Mouse (Mus musculus) heart, embryonic 15.5 days (tissue): ENCODE measurements at regions not wholly inside any gene's neighbourhood (a gene's known extent, or its start where the extent isn't known, plus 50 kb on each side); places are given as distances from the start of the nearest gene placed in this dataset.

Source experiments
- ATAC-seq: fragments of 200-750 bp; cut with Nextera tagmentation; replicated peaks from 2 replicates; pipeline ENCODE4 v1.8.0; 2017; ENCODE audit warnings: low read depth, moderate TSS enrichment; ENCODE audit not compliant: insufficient number of reproducible peaks, insufficient read depth, low FRiP score
- H3K27ac ChIP-seq: fragments of 300-500 bp; sonication (generic); 2 replicates; pipeline ENCODE4 v1.5.1; 2015; ENCODE audit warnings: mild to moderate bottlenecking, inconsistent platforms
- H3K27me3 ChIP-seq: fragments of 300-500 bp; sonication (generic); 2 replicates; pipeline ENCODE4 v1.6.1; 2015; ENCODE audit warnings: inconsistent platforms
- H3K36me3 ChIP-seq: fragments of 300-500 bp; sonication (generic); 2 replicates; pipeline ENCODE4 v1.6.1; 2015; ENCODE audit warnings: mild to moderate bottlenecking, inconsistent platforms
- H3K4me1 ChIP-seq: fragments of 300-500 bp; sonication (generic); replicated peaks from 2 replicates; pipeline ENCODE4 v1.6.1; 2015; ENCODE audit warnings: inconsistent platforms
- H3K4me2 ChIP-seq: fragments of 300-500 bp; sonication (generic); 2 replicates; pipeline ENCODE4 v1.6.1; 2015; ENCODE audit warnings: inconsistent platforms, mild to moderate bottlenecking, moderate library complexity
- H3K4me3 ChIP-seq: fragments of 300-500 bp; sonication (generic); 2 replicates; pipeline ENCODE4 v1.5.1; 2015; ENCODE audit warnings: mild to moderate bottlenecking, inconsistent platforms
- H3K9ac ChIP-seq: fragments of 300-500 bp; sonication (generic); 2 replicates; pipeline ENCODE4 v1.6.1; 2015; ENCODE audit warnings: mild to moderate bottlenecking, inconsistent platforms
- H3K9me3 ChIP-seq: fragments of 300-500 bp; sonication (generic); replicated peaks from 2 replicates; pipeline ENCODE4 v1.6.1; 2016; ENCODE audit warnings: inconsistent platforms
- whole genome bisulfite sequencing: fragments of 180-500 bp; shearing (Covaris S2); methylation state at CpG from one replicate; pipeline ENCODE4 v1.1.7; 2015; ENCODE audit warnings: mixed read lengths; 5-methylcytosine and 5-hydroxymethylcytosine counted together

GRCm38 (mm10) chr2:45227276-45227944, 110.2 kb upstream of the Zeb2 start:
- 43% methylated on average over 14 of the region's 14 CpGs for WGBS
- Histone ChIP-seq H3K4me1 (no peaks in the 10 kb centered on the region), H3K9me3 (no peaks in the 10 kb centered on the region), H3K4me2 (no peak overlapping the region), H3K36me3 (no peaks in the 10 kb centered on the region), H3K27me3 (no peaks in the 10 kb centered on the region), H3K27ac (no peak overlapping the region), H3K9ac (no peak overlapping the region), H3K4me3 (no peak overlapping the region)
- no peak for ATAC-seq

DNA sequence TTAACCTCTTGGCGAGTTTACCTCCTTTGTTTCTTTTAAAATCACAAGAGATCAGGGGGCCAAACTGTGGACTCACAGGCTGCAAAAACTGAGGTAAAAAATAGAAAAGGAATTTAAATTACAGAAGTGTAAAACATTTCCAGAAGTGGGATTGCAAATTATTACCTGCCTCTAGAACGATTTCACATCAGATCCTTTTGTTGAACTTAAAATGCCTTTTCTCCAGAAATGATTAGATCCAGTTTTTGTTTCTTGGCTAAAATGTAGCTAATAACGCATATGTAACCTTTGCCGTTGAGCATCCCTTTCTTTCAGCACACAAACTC, 108.8 kb upstream of the Zeb2 start:
- no peaks in the 10 kb centered on the region for H3K36me3 ChIP-seq
- no peaks in the 10 kb centered on the region for H3K27me3 ChIP-seq
- H3K27ac ChIP-seq, result no peak overlapping the region
- H3K9me3 ChIP-seq, result no peaks in the 10 kb centered on the region
- H3K4me2 ChIP-seq, result no peak overlapping the region
- no peaks in the 10 kb centered on the region for H3K4me1 ChIP-seq
- no peak for ATAC-seq
- WGBS, result 81% methylated on average over 4 of the region's 4 CpGs
- H3K4me3 ChIP-seq, result no peak overlapping the region
- H3K9ac ChIP-seq, result no peak overlapping the region

- WGBS, result 62% methylated on average over 9 of the region's 9 CpGs
- Histone ChIP-seq H3K27ac (no peak overlapping the region), H3K27me3 (no peaks in the 10 kb centered on the region), H3K4me2 (no peak overlapping the region), H3K4me3 (no peak overlapping the region), H3K9ac (no peak overlapping the region), H3K9me3 (no peaks in the 10 kb centered on the region), H3K36me3 (no peaks in the 10 kb centered on the region), H3K4me1 (no peaks in the 10 kb centered on the region)
- no peak for ATAC-seq
Measured at GRCm38 (mm10) chr2:45225364-45226044, 108.3 kb upstream of the Zeb2 start.

DNA sequence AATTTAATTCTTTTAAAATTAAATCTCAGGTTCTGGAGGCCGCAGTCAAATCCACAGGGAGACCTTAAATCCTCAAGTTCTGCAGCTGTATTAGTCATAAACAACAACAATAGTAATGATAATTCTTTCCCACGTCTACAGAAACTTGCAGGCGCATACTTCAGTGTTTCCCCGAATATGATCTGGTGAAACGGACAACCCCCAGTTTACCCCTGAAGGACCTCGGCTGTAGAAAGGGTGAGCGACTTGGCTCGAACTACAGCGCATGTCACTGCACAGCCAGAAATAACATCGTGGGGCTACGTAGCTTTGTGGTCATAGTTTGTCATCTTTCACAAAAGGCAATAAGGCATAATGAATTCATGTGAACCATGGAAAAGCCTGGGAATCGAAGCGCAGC, 105.0 kb upstream of the Zeb2 start:
- ATAC-seq, result no peak
- H3K4me1 ChIP-seq, result no peaks in the 10 kb centered on the region
- H3K27me3 ChIP-seq, result no peaks in the 10 kb centered on the region
- WGBS, result 63% methylated on average over 13 of the region's 13 CpGs
- H3K27ac ChIP-seq, result no peak overlapping the region
- H3K4me2 ChIP-seq, result no peak overlapping the region
- no peaks in the 10 kb centered on the region for H3K36me3 ChIP-seq
- no peaks in the 10 kb centered on the region for H3K9me3 ChIP-seq
- no peak overlapping the region for H3K9ac ChIP-seq
- H3K4me3 ChIP-seq, result no peak overlapping the region

DNA sequence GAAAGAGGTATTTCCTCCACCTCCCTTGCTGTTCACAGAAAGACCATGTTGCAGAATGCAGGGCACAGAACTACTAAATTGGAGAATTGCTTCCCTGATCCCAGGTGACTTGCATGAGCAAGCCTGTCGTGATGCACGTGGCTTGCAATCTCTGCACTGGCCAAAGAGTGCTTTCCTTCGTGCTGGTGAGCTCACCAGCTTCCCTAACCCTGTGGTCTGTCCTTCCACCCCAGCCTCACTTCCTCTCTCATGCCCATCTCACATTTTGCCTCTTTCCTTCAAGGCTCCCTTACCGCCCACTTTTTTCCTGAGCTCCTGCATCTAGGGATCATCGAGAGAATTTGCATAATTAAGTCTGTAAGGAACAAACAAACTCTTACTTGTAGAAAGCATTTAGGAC, 102.7 kb upstream of the Zeb2 start:
- H3K27me3 ChIP-seq, result no peaks in the 10 kb centered on the region
- H3K4me2 ChIP-seq, result no peak overlapping the region
- no peak overlapping the region for H3K27ac ChIP-seq
- H3K9ac ChIP-seq, result no peak overlapping the region
- H3K4me3 ChIP-seq, result no peak overlapping the region
- no peaks in the 10 kb centered on the region for H3K36me3 ChIP-seq
- H3K9me3 ChIP-seq, result no peaks in the 10 kb centered on the region
- 57% methylated on average over 5 of the region's 5 CpGs for WGBS
- no peaks in the 10 kb centered on the region for H3K4me1 ChIP-seq
- ATAC-seq, result no peak

DNA sequence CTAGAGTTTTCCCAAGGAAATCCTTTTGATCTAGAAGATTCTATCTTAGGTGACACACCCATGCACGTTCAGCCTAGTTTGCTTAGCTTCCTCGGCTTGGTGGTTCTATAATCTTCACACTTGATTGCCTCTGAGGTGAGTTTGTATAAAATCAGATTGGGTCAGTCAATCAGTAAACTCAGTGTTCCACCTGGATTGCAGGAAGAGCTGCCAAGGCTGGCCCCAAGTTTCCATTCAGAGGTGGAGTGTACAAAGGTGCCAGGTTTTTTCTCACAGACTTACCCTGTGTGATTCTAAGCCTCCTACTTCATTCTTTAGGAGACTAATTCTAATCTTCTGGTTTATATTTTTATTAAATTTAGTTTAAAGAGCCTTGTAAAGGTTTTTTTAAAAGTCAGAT, 95.6 kb upstream of the Zeb2 start:
- ATAC-seq, result no peak
- no peak overlapping the region for H3K4me2 ChIP-seq
- WGBS, result 61% methylated on average over 2 of the region's 2 CpGs

DNA sequence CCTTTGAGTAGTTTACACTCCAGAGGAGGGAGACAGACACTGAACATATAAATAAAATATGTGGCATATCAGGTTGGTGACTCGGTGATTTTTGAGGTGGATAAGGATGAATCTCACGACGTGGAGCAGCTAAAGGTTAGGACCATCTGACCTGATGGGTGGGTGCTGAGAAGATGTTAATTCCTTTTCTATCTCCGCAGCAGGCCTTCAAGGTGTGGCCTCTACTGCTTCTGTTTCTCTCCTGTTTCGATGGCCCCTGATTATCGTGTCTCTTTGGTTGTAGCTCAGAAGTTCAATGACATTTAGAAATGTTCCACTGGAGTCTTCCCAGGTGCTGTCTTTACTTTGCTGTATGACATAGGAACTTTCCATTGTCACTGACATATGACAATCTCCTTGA, 91.3 kb upstream of the Zeb2 start:
- 86% methylated on average over 6 of the region's 6 CpGs for WGBS
- no peak overlapping the region for H3K4me3 ChIP-seq

More for the DNA sequence above, 95.6 kb upstream of the Zeb2 start:
- Histone ChIP-seq H3K4me3 (no peak overlapping the region), H3K27ac (no peak overlapping the region), H3K4me1 (no peaks in the 10 kb centered on the region), H3K36me3 (no peaks in the 10 kb centered on the region), H3K27me3 (no peaks in the 10 kb centered on the region), H3K9me3 (no peaks in the 10 kb centered on the region), H3K9ac (no peak overlapping the region)

DNA sequence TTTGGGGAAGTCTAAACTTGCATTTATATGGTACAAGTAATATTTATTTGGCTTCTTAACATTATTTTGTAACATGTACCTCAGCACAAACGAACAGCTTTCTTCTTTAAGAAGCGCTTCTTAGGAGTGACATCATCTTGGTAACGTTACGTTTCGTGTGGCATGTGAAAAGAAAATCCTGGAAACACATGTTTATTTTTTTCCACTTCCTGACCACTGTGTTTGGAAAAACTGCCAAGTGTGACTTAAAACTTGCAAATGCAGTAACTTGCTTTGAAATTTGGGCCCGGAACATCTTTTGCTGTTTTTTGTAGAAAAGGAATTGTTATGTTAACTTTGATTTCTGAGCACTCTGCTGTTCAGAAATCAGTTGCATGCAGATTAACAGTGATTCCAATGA, 88.6 kb upstream of the Zeb2 start:
- Histone ChIP-seq H3K9me3 (no peaks in the 10 kb centered on the region), H3K27me3 (no peaks in the 10 kb centered on the region), H3K27ac (no peak overlapping the region), H3K4me1 (no peaks in the 10 kb centered on the region), H3K9ac (no peak overlapping the region), H3K4me2 (no peak overlapping the region), H3K36me3 (no peaks in the 10 kb centered on the region), H3K4me3 (no peak overlapping the region)
- WGBS, result 51% methylated on average over 6 of the region's 6 CpGs
- ATAC-seq, result no peak

More for the DNA sequence above, 91.3 kb upstream of the Zeb2 start:
- no peak overlapping the region for H3K4me2 ChIP-seq
- H3K27me3 ChIP-seq, result no peaks in the 10 kb centered on the region
- H3K9ac ChIP-seq, result no peak overlapping the region
- ATAC-seq, result no peak
- H3K36me3 ChIP-seq, result no peaks in the 10 kb centered on the region
- no peak overlapping the region for H3K27ac ChIP-seq
- H3K9me3 ChIP-seq, result no peaks in the 10 kb centered on the region
- no peaks in the 10 kb centered on the region for H3K4me1 ChIP-seq

DNA sequence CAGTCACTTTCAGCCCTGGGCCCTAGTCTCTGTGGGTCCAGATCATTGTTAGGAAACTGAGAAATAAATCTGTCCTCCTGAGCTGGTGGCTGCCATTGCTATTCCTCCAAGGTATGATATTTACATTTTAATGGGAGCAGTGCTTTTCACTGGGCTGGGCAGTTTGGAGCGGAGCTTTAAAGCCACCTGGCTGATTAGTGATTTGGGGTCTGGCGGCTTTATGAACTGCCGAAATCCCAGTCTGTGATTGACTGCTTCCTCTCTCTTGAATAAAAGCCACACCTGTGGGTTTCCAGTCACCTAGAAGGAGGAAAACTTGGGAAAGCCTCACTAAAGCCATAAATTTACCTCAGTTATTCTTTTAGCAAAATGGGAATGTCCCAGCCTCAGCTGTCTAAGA, 88.0 kb upstream of the Zeb2 start:
- Histone ChIP-seq H3K4me1 (no peaks in the 10 kb centered on the region), H3K4me3 (no peak overlapping the region), H3K4me2 (no peak overlapping the region), H3K27ac (no peak overlapping the region), H3K36me3 (no peaks in the 10 kb centered on the region), H3K27me3 (no peaks in the 10 kb centered on the region), H3K9ac (no peak overlapping the region), H3K9me3 (no peaks in the 10 kb centered on the region)
- ATAC-seq, result no peak
- 79% methylated on average over 3 of the region's 3 CpGs for WGBS

DNA sequence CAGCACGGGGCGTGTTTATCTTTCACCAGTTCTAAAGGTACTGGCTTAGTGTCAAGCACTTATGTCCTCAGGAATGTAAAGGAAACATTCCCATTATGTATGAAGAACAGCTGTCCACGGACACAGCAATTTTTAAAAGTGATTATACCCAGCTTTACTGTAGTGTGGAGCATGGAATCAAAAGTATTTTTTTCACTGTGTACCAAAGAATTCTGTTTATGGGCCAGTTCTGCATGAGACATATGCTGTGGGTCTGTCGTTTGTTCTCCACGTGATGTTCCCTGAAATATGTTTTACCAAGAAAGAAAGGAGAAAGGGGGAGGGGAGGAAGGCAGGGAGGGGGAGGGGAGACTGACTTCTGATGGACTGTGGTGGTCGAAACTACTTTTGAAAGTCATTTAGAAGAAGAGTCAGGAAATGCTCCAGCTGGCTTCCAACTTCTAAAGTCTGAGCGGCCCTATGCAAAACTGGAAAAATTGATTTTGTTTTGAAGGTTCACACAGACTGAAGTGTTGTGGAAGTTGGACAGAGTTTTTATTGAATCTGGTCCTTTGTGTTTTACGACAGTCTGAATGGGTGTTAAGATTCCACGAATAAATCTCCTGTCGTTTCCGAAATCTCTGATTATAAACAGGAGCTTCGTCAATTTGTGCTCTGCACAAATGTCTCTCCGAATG, 80.9 kb upstream of the Zeb2 start:
- Histone ChIP-seq H3K27ac (no peak overlapping the region), H3K4me1 (0 out of 2 replicates have a peak, but pooled peaks cover 2% of the 10 kb centered on the region), H3K27me3 (no peaks in the 10 kb centered on the region), H3K9me3 (no peaks in the 10 kb centered on the region), H3K9ac (no peak overlapping the region), H3K4me3 (no peak overlapping the region), H3K36me3 (no peaks in the 10 kb centered on the region), H3K4me2 (no peak overlapping the region)
- ATAC-seq, result no peak
- 65% methylated on average over 13 of the region's 13 CpGs for WGBS

DNA sequence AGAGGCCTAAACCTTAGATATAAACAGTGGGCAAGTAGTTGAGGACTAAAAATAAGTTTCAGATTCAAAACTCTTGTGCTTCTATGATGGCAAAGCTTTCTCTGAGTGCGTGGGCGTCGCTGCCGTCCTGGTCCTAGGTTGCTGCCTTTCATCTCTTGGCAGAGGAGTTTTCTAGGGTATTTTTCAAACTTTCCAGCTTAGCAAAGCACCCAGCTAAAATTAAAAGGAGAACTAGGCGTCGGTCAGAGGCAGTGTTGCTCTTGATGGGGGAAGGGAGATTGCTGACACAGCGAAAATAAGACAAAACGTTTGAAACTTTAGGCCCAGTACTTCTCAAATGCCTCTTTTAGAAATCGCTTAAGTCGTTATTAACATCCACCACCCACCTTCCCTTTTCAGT, 80.1 kb upstream of the Zeb2 start:
- Histone ChIP-seq H3K9ac (no peak overlapping the region), H3K36me3 (no peaks in the 10 kb centered on the region), H3K4me3 (no peak overlapping the region), H3K27me3 (no peaks in the 10 kb centered on the region), H3K4me2 (no peak overlapping the region), H3K4me1 (0 out of 2 replicates have a peak, but pooled peaks cover 2% of the 10 kb centered on the region), H3K9me3 (no peaks in the 10 kb centered on the region), H3K27ac (no peak overlapping the region)
- no peak for ATAC-seq
- WGBS, result 64% methylated on average over 10 of the region's 10 CpGs

DNA sequence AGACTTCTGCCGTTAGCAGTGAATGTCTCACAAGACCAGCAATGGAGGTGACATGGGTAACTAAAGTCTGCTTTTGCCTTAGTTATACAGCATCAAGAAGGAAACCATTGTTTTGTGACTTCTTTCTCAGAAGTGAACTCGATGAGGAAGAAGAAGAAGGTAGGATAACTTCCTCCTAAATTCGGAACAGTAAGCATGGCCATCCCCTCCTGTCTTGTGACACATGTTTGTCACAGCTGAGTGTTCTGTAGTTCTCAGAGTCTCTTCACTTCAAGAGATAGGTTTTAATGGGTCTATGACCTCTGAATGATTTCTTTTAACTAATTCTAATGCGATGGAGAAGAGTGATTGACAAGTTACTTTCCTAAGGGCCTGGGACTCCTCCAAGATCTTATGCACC, 79.3 kb upstream of the Zeb2 start:
- no peaks in the 10 kb centered on the region for H3K9me3 ChIP-seq
- H3K9ac ChIP-seq, result no peak overlapping the region
- no peaks in the 10 kb centered on the region for H3K27me3 ChIP-seq
- no peak overlapping the region for H3K4me3 ChIP-seq
- ATAC-seq, result no peak
- 87% methylated on average over 4 of the region's 4 CpGs for WGBS
- no peak overlapping the region for H3K27ac ChIP-seq
- 0 out of 2 replicates have a peak, but pooled peaks cover 2% of the 10 kb centered on the region for H3K4me1 ChIP-seq
- no peak overlapping the region for H3K4me2 ChIP-seq
- H3K36me3 ChIP-seq, result no peaks in the 10 kb centered on the region
